Mouse (Mus musculus) CH12.LX (cell line): Measurements from ENCODE around the gene Cd207. TPM values are rescaled to one million over a fixed set of nuclear protein-coding genes. Genes with fewer than 3 reads are reported as not detected.

Experiments used
- DNase-seq: peaks from one replicate; pipeline ENCODE4 v3.0.0-alpha.2; 2013; ENCODE audit errors: extremely low read depth
- H3K27ac ChIP-seq: 2 replicates; pipeline ENCODE4 v1.5.1; 2012; ENCODE audit warnings: low read depth, mild to moderate bottlenecking, control low read depth, moderate library complexity; ENCODE audit not compliant: insufficient read depth
- H3K27me3 ChIP-seq: replicated peaks from 2 replicates; pipeline ENCODE3; 2012; ENCODE audit warnings: inconsistent platforms
- H3K36me3 ChIP-seq, 2 experiments: replicated peaks in 1 of 2; 2 replicates each; pipeline versions ENCODE3 to v1.6.1; 2012; ENCODE audit warnings: inconsistent platforms in 1 of 2, low read length in 1 of 2, mild to moderate bottlenecking in 1 of 2, mixed read lengths in 1 of 2, moderate library complexity in 1 of 2; ENCODE audit not compliant: control insufficient read depth in 1 of 2, insufficient read depth in 1 of 2
- H3K4me1 ChIP-seq, 2 experiments: 2 replicates each; pipeline ENCODE4 v1.6.1; 2012; ENCODE audit warnings: inconsistent platforms in 1 of 2, moderate library complexity in 1 of 2; ENCODE audit not compliant: insufficient read depth in 2 of 2, control insufficient read depth in 1 of 2
- H3K4me2 ChIP-seq: 2 replicates; pipeline ENCODE4 v1.6.1; 2012; ENCODE audit warnings: low read depth, mild to moderate bottlenecking, control low read depth; ENCODE audit not compliant: poor library complexity, insufficient read depth, severe bottlenecking
- H3K4me3 ChIP-seq, 3 experiments: fragments of 150-350 bp in 1 of 3; sonication (generic) in 1 of 3; replicated peaks in 1 of 3; 2 replicates each; pipeline versions ENCODE3 to v1.5.1; 2011 to 2012; ENCODE audit warnings: low read depth in 2 of 3, low read length in 2 of 3, mild to moderate bottlenecking in 2 of 3, moderate library complexity in 2 of 3, control low read depth in 1 of 3, improper control_type of control experiment in 1 of 3, inconsistent platforms in 1 of 3, mixed read lengths in 1 of 3; ENCODE audit not compliant: poor library complexity in 1 of 3
- H3K79me2 ChIP-seq: replicated peaks from 2 replicates; pipeline ENCODE4 v1.6.1; 2012; ENCODE audit warnings: mild to moderate bottlenecking, moderate library complexity; ENCODE audit not compliant: control insufficient read depth, poor library complexity, insufficient read depth, severe bottlenecking; ENCODE audit errors: extremely low read depth
- H3K9ac ChIP-seq: 2 replicates; pipeline ENCODE4 v1.6.1; 2012; ENCODE audit warnings: low read depth, mild to moderate bottlenecking, control low read depth, moderate library complexity; ENCODE audit not compliant: insufficient read depth
- H3K9me3 ChIP-seq: replicated peaks from 2 replicates; pipeline ENCODE3; 2012; ENCODE audit warnings: low read length, inconsistent platforms, mixed read lengths
- BHLHE40 ChIP-seq: IDR thresholded peaks from 2 replicates; pipeline ENCODE4 v1.6.1; 2011; ENCODE audit warnings: mild to moderate bottlenecking, low read depth, low read length, improper control_type of control experiment
- CHD1 ChIP-seq: IDR thresholded peaks from 2 replicates; pipeline ENCODE4 v1.6.1; 2012; ENCODE audit warnings: low read depth, low read length, improper control_type of control experiment, inconsistent platforms
- CHD2 ChIP-seq: IDR thresholded peaks from 2 replicates; pipeline ENCODE4 v1.6.1; 2011; ENCODE audit warnings: low read length, improper control_type of control experiment
- E2F4 ChIP-seq: IDR thresholded peaks from 2 replicates; pipeline ENCODE4 v1.6.1; 2011; ENCODE audit warnings: low read depth, low read length, improper control_type of control experiment; ENCODE audit not compliant: insufficient replicate concordance
- EP300 ChIP-seq: IDR thresholded peaks from 2 replicates; pipeline ENCODE4 v1.6.1; 2011; ENCODE audit warnings: low read length, improper control_type of control experiment
- GABPA ChIP-seq: IDR thresholded peaks from 2 replicates; pipeline ENCODE4 v1.6.1; 2012; ENCODE audit warnings: low read depth, low read length, improper control_type of control experiment, inconsistent platforms; ENCODE audit not compliant: insufficient replicate concordance
- HCFC1 ChIP-seq: IDR thresholded peaks from 2 replicates; pipeline ENCODE4 v1.6.1; 2012; ENCODE audit warnings: low read depth, mild to moderate bottlenecking, inconsistent platforms, low read length, improper control_type of control experiment
- JUND ChIP-seq: conservative IDR thresholded peaks from 2 replicates; pipeline ENCODE4 v1.6.1; 2011; ENCODE audit warnings: low read depth, low read length, improper control_type of control experiment
- MAFK ChIP-seq: IDR thresholded peaks from 2 replicates; pipeline ENCODE4 v1.6.1; 2011; ENCODE audit warnings: low read length, improper control_type of control experiment; ENCODE audit not compliant: insufficient replicate concordance
- MAZ ChIP-seq: IDR thresholded peaks from 2 replicates; pipeline ENCODE4 v1.6.1; 2012; ENCODE audit warnings: low read depth, mild to moderate bottlenecking, inconsistent platforms, low read length, improper control_type of control experiment, moderate library complexity
- MXI1 ChIP-seq: IDR thresholded peaks from 2 replicates; pipeline ENCODE4 v1.6.1; 2011; ENCODE audit warnings: mild to moderate bottlenecking, low read depth, low read length, improper control_type of control experiment
- MYC ChIP-seq: IDR thresholded peaks from 2 replicates; pipeline ENCODE4 v1.6.1; 2011; ENCODE audit warnings: low read depth, mild to moderate bottlenecking, improper control_type of control experiment, low read length
- NELFE ChIP-seq: IDR thresholded peaks from 2 replicates; pipeline ENCODE4 v1.6.1; 2011; ENCODE audit warnings: low read depth, low read length, improper control_type of control experiment
- NRF1 ChIP-seq: IDR thresholded peaks from 2 replicates; pipeline ENCODE4 v1.6.1; 2014; ENCODE audit warnings: low read depth, mild to moderate bottlenecking, inconsistent platforms, low read length, improper control_type of control experiment, moderate library complexity
- PAX5 ChIP-seq: IDR thresholded peaks from 2 replicates; pipeline ENCODE4 v1.6.1; 2012; ENCODE audit warnings: low read length, inconsistent platforms, mixed read lengths
- RCOR1 ChIP-seq: conservative IDR thresholded peaks from 2 replicates; pipeline ENCODE4 v1.6.1; 2012; ENCODE audit warnings: low read depth, mild to moderate bottlenecking, inconsistent platforms, low read length, improper control_type of control experiment
- TBP ChIP-seq: conservative IDR thresholded peaks from 2 replicates; pipeline ENCODE4 v1.6.1; 2011; ENCODE audit warnings: low read depth, low read length, improper control_type of control experiment
- UBTF ChIP-seq: IDR thresholded peaks from 2 replicates; pipeline ENCODE4 v1.6.1; 2012; ENCODE audit warnings: low read depth, mild to moderate bottlenecking, inconsistent platforms, low read length, improper control_type of control experiment, moderate library complexity
- USF1 ChIP-seq: IDR thresholded peaks from 2 replicates; pipeline ENCODE4 v1.6.1; 2014; ENCODE audit warnings: low read depth, mild to moderate bottlenecking, inconsistent platforms, low read length, improper control_type of control experiment
- USF2 ChIP-seq: conservative IDR thresholded peaks from 2 replicates; pipeline ENCODE4 v1.6.1; 2011; ENCODE audit warnings: low read depth, low read length, improper control_type of control experiment
- ZC3H11A ChIP-seq: IDR thresholded peaks from 2 replicates; pipeline ENCODE4 v1.6.1; 2012; ENCODE audit warnings: low read depth, mild to moderate bottlenecking, inconsistent platforms, low read length, improper control_type of control experiment
- ZKSCAN1 ChIP-seq: IDR thresholded peaks from 2 replicates; pipeline ENCODE4 v1.6.1; 2012; ENCODE audit warnings: low read depth, inconsistent platforms, low read length, improper control_type of control experiment, borderline replicate concordance
- ZMIZ1 ChIP-seq: IDR thresholded peaks from 2 replicates; pipeline ENCODE4 v1.6.1; 2012; ENCODE audit warnings: low read depth, mild to moderate bottlenecking, inconsistent platforms, low read length, improper control_type of control experiment
- ZNF384 ChIP-seq: IDR thresholded peaks from 2 replicates; pipeline ENCODE4 v1.6.1; 2012; ENCODE audit warnings: low read depth, low read length, improper control_type of control experiment, inconsistent platforms
- dilution Hi-C: fragments of 300-500 bp; cut with MboI; formaldehyde crosslinking; loops from 2 replicates; pipeline ENCODE4 v1.14.3; 2020; ENCODE audit warnings: low sequenced_read_pairs; ENCODE audit not compliant: extremely low pct_unique_long_range_greater_than_20kb, extremely low pct_ligation_motif_present
- in situ Hi-C: fragments of 300-500 bp; cut with MboI; formaldehyde crosslinking; loops from 3 replicates; pipeline ENCODE4 v1.14.3; 2019; ENCODE audit warnings: low sequenced_read_pairs, low pct_ligation_motif_present, low pct_unique_long_range_greater_than_20kb, mixed read lengths
- polyA plus RNA-seq: library from polyadenylated mRNA; unstranded; fragments of >175 nt; gene quantifications from 2 replicates; pipeline ENCODE4 v1.2.1, GENCODE M21; 2012; ENCODE audit warnings: low read depth; ENCODE audit not compliant: insufficient read length
- total RNA-seq, 2 experiments: library from RNA; depleted of rRNA; stranded (reverse); fragments of 300-350 nt in 1 of 2; fragments of >200 nt in 1 of 2; gene quantifications; 2 replicates each; pipeline ENCODE4 v1.2.3; 2012 to 2014

Cd207 gene
- total and polyA plus RNA-seq, 3 experiments, result not detected

- peaks cover 70% of the 10 kb centered on the region for H3K27me3 ChIP-seq
- TF ChIP-seq TBP (no peak), ZC3H11A (no peak), CHD2 (no peak), USF2 (no peak), ZMIZ1 (no peak), NELFE (no peak), UBTF (no peak), JUND (no peak), ZNF384 (no peak), MXI1 (no peak), MAZ (no peak), USF1 (no peak), MAFK (no peak), BHLHE40 (no peak), MYC (no peak), NRF1 (no peak), EP300 (no peak)
- TF ChIP-seq, all 38 proteins: peak for 0
- no peak for DNase-seq
- Histone ChIP-seq H3K9me3 (no peaks in the 10 kb centered on the region), H3K27ac (no peak overlapping the region), H3K79me2 (no peaks in the 10 kb centered on the region), H3K4me2 (no peak overlapping the region), H3K36me3 (no peaks in the 10 kb centered on the region), H3K9ac (no peak overlapping the region), H3K4me1 (peaks cover 5 to 8% of the 10 kb centered on the region in 2 experiments; a peak in 2 of 4 replicates), H3K4me3 (no peak overlapping the region)
- dilution Hi-C loops, result no loop called here
- in situ Hi-C loops, result no loop called here
These were observed 38.0 kb upstream of the Cd207 start for GRCm38 (mm10) chr6:83715461-83716196.

DNA sequence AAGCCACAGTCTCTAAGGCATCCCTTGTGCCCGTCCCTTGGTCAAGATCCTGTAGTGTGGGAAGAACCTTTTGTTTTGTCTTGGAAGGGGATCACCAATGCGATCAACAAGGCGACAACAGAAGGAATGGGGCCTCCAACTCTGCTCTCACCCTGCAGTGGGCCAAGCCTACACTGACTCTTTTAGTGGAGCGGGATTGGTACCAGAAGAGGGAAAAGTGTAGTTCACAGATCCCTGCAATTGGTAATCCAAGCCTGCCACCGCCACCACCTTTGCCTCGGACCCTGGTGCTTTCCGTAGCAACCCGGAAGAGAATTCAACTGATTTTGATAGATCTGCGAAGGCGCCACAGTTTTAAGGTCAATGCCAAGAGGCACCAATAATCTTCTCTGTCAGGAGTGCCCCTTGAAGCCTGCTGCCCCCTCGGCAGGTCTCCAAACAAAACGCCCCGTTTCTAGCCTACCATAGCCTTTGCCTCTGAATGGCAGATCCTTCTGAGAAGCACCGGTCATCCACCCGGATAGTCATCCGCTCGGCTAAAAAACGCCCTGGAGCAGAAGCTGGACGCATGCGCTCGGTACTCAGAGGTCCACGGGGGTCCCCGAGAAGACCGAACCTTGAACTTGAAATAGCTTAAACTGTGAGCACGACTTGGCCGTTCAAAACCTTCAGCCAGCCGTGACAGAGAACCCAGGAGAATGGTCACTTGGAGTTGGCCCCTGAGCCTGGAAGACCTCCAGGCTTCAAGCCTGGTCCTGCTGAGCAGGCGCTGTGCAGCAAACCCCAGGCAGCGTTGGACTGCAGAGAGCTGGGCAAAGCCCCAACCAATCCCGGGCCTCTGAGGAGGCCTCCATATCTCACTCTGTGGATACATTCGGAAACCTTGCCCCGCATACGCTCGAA lies 36.8 kb upstream of the Cd207 start:
- TF ChIP-seq CHD1 (no peak), EP300 (no peak), GABPA (no peak), JUND (no peak), MAFK (no peak), ZKSCAN1 (no peak), NRF1 (no peak), RCOR1 (no peak), ZNF384 (no peak), E2F4 (no peak), HCFC1 (no peak), BHLHE40 (no peak), PAX5 (no peak)
- H3K4me1 ChIP-seq, result peaks cover 6 to 13% of the 10 kb centered on the region in 2 experiments; a peak in 3 of 4 replicates
- no peak overlapping the region for H3K9ac ChIP-seq
- no peaks in the 10 kb centered on the region for H3K79me2 ChIP-seq
- dilution Hi-C loops (no loop called here), in situ Hi-C loops (no loop called here)
- no peak overlapping the region for H3K4me3 ChIP-seq
- no peaks in the 10 kb centered on the region for H3K36me3 ChIP-seq
- H3K9me3 ChIP-seq, result no peaks in the 10 kb centered on the region
- H3K4me2 ChIP-seq, result no peak overlapping the region
- H3K27me3 ChIP-seq, result peaks cover 74% of the 10 kb centered on the region
- DNase-seq, result no peak
- no peak overlapping the region for H3K27ac ChIP-seq
